Mouse (Mus musculus) lung, postnatal 4 days (tissue): ENCODE data around the gene Mrs2.
A peak's percentile ranks its signal among the peaks of the same experiment; 100 is the strongest.

Experiments
- DNase-seq, 2 experiments: peaks; one replicate each; pipeline ENCODE4 v3.0.0; 2021

Mrs2 gene

GRCm38 (mm10) chr13:25019793-25020539 lies at the start of gene Mrs2:
TSS of gene Mrs2 (minus strand) at chr13:25020379.
- peak; percentile 93 to 95 for DNase-seq

DNA sequence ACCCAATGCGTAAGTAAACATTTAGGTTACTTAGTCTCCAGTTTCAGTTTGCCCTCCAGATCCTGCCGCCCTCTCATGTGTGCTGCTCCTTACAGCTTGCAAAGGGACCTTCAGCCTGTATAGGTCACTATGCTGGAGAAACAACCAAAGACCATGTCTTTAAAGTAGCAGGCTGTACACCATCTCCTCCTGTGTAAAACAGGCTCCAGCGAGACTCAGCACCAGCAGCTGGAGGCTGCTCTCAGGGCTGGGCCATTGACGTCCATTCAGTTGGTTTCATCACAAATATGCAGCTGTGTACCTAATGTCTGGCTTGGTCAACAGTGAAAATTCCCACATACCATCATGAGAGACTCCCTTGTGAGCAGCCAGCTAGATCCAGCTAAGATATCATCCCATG lies 49.6 kb upstream of the Mrs2 start:
- no peak for DNase-seq

- no peak for DNase-seq
These were observed 47.0 kb upstream of the Mrs2 start for GRCm38 (mm10) chr13:25067183-25067582.

DNA sequence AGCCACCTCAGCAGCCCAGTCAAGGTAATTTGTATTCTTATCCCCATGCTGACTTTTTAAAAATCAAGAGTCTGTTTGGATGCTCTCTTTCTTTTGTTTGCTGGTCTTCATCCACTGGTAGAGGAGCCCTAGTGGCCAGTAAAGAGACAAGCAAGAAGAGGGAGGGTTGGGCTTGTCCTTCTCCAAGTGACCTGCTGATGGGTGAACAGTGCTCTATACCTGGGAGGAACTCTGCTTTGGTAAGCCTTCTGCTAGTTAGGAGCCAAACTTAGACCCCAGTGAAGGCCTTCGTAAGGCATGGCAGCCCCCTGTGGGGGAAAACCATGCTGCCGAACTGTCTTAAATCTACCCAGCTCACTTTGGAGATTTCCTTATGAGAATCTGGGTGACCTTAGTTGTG lies 46.5 kb upstream of the Mrs2 start:
- DNase-seq: no peak

- DNase-seq: peak; percentile 18 to 38
These were observed 35.9 kb upstream of the Mrs2 start, which contains the start of gene Dcdc2a for GRCm38 (mm10) chr13:25055873-25056667. TSS of gene Dcdc2a (plus strand) at chr13:25056004.

- DNase-seq: peak; percentile 55 to 64
These were observed 35.0 kb upstream of the Mrs2 start for GRCm38 (mm10) chr13:25055111-25055554.

DNA sequence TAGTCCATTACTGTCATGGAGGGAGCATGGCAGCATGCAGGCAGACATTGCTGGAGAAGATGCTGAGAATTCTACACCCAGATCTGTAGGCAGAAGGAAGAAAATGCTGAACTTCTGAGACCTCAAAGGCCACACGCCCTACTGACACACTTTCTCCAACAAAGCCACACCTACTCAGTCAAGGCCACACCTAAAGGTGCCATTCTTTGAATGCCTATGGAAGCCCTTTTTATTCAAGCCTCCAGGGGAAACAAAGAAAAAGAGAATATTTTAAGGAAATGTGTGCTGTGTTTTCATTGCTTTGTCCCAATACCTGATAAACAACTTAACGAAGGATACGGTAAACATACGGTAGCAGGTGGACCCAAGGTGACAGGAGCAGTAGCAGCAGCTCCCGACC lies 32.5 kb upstream of the Mrs2 start:
- DNase-seq: no peak

GRCm38 (mm10) chr13:25039488-25039887 lies 19.3 kb upstream of the Mrs2 start:
- no peak for DNase-seq

GRCm38 (mm10) chr13:25027114-25027425 lies 6.9 kb upstream of the Mrs2 start:
- DNase-seq: no peak

GRCm38 (mm10) chr13:25026409-25027113 lies 6.4 kb upstream of the Mrs2 start:
- DNase-seq: no peak

- peak in 1 of 2 experiments; percentile 38 for DNase-seq
These were observed 4.5 kb upstream of the Mrs2 start for GRCm38 (mm10) chr13:25024655-25025054.

GRCm38 (mm10) chr13:25023129-25023528 lies 3.0 kb upstream of the Mrs2 start:
- no peak for DNase-seq

DNA sequence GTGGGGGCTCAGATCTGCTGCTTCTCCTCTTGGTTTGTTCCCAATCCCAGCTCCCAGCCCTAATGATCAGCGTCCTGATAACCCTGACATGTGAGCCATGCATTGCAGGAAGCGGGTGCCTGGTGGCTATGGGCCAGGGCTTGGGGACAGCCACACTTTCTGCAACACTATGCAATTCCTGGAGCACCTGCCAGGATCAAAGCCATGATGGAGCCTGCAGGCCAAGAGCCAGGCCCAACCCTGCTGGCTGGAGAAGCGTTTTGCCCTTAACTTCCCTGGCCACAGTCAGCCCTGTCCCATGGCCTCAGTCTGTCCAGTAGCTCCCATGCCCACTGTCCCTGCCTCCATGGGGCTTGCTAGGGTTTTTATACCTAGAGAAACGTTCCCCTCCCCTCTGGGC lies 2.2 kb upstream of the Mrs2 start:
- no peak for DNase-seq

DNA sequence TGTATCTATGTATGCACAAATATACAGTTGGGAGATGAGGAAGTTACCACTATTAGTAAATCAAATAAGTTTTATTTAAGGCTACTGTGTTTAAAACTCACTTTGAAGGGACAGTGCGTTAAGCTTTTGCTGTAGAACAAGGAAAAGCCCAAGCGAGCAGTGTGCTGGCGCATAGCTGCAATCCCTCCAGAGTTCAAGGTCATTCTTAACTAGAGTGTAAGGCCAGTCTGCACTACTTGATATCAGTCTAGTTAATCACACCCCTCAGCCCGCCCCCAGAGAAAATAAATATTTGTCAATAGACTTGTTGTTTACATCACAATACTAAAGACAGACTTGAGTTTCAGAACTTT lies 337 bp upstream of the Mrs2 start:
- DNase-seq: no peak

DNA sequence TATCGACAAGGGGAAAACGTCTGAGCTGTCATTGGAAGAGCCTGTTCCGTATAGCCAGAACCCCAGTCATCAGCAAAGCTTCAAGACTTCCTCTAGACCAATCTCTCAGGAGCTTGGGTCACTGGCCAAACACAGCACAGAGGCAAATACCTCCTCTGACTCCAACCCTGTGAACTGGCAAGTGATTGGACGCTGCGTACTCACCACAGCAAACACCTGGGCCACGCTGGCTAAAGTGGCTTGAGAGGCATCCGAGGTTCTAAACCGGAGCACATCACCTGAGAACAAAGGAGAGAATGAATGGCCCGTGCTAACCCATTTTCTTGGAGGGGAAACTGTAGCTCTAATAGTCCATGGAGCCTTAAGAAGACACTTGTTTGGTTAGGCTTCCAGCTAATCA lies 1.9 kb downstream of the Mrs2 start:
- DNase-seq: no peak

DNA sequence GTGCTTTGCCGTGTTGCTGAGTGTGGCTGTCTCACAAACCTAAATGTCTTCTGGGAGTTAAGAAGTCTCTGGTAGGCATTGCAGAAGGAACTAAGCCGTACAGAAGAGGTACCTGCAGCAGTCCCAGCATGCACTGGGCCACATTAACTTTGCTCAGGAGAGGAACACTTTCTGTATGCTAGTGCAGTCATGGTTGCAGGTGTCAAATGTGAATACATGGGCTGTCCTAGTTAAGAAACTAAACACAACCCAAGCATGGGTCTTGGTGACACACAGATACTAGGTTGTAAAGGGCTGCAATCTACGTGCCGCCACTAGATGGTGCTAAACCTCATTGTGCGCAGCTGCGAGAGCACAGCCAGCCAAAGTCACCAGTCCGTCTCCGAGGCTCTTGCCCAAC lies 13.1 kb downstream of the Mrs2 start:
- DNase-seq: peak in 1 of 2 experiments; percentile 45

DNA sequence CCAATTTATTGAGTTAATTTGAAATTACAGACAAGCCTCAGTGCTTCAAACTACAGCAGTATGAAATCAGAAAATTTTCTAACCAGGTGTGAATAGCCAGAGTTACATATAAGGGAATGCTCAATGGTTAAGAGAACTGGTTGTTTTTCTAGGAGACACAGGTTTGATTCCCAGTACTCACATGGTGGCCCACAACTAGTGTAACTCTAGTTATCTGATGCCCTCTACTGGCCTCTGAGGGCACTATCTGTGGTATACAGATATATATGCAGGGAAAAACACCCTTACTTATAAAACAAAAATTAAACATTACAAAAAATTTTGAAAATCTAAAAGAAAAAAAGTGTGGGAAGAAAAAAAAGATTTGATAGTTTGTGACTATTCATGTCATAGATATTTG lies 17.2 kb downstream of the Mrs2 start:
- no peak for DNase-seq

GRCm38 (mm10) chr13:24999538-24999937 lies 20.6 kb downstream of the Mrs2 start:
- DNase-seq: no peak

DNA sequence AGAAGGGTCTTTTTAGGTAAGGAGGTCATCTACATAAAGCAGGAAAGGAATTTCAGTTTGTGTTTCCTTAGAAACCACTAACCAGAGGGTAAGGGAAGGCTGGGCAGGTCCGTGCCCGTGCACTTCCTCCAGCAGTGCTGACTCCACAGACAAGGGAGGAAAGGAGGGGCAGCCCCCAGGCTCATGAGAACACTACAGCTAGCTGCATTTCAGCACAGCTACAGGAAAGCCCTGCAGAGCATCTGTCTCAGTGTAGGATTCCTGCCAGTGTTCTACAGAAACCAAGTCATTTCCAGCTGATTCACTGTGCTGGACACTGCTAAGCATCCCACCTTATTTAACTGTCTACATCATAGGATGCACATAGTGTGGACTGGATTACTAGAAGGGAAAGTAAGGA lies 27.0 kb downstream of the Mrs2 start:
- DNase-seq: no peak

- no peak for DNase-seq
These were observed 31.2 kb downstream of the Mrs2 start for GRCm38 (mm10) chr13:24989006-24989405.

- peak; percentile 50 to 73 for DNase-seq
These were observed 31.8 kb downstream of the Mrs2 start for GRCm38 (mm10) chr13:24988391-24988790.

- no peak for DNase-seq
These were observed 34.7 kb downstream of the Mrs2 start for GRCm38 (mm10) chr13:24985435-24985834.

GRCm38 (mm10) chr13:24981031-24981430 lies 39.1 kb downstream of the Mrs2 start:
- DNase-seq: no peak
